In genomic region chr5:73056457-73056856, GRCm38 (mm10) we compare ENCODE assay signal across 12 mouse cellular contexts. TPM values are rescaled to one million over a fixed set of nuclear protein-coding genes. Genes with fewer than 3 reads are reported as not detected.
DNase-seq lines count a peak whose midpoint lies in the region; ATAC-seq and TF ChIP-seq lines count a peak whose summit lies in the region.
"Had no signal": no experiment of that assay in that cellular context is flagged by ENCODE, and none has a peak within 500 bp of the region (broad histone marks: within the 10 kb centered on the region; RNA-seq: fewer than 3 reads in every experiment).

No protein-coding gene starts in this region.

- TF ChIP-seq CTCF in lung, adult 2 months (IDR thresholded peaks at IDR 0.05; ENCODE audit: insufficient read depth, low read length), result peak; percentile 44

- WGBS in lung, adult 2 months, result 89% methylated on average over 6 of the region's 6 CpGs

- no peak overlapping the region for H3K4me3 ChIP-seq in lung, adult 2 months (replicated peaks; ENCODE audit: extremely low read depth, low read depth, low read length)
- H3K4me3 ChIP-seq: liver, embryonic 15.5 days; midbrain, embryonic 15.5 days had no signal

- peak; percentile 64 for ATAC-seq in megakaryocyte progenitor cell, adult 5-6 weeks (replicated peaks; ENCODE audit: poor library complexity)
- ATAC-seq: forebrain, embryonic 14.5 days; midbrain, embryonic 15.5 days had no signal

- TF ChIP-seq POLR2A in lung, adult 2 months (IDR thresholded peaks at IDR 0.05; ENCODE audit: borderline replicate concordance, extremely low read depth, low read depth, low read length), result no peak

- DNase-seq in heart, adult 11 months, result peak; percentile 78
- no peak for DNase-seq in heart, adult 18-20 months
- no peak for DNase-seq in lung, adult 2 months
- DNase-seq in lung, postnatal 4 days, result no peak
- peak; percentile 28 for DNase-seq in ES-CJ7 (ENCODE audit: low read depth, low spot score)
- DNase-seq in left cerebral cortex, adult 11 months (ENCODE audit: low spot score), result no peak
- DNase-seq in cerebellum, adult 9-10 months, result no peak

- H3K4me1 ChIP-seq in lung, adult 2 months (ENCODE audit: control insufficient read depth, insufficient read depth, low read length), result no peaks in the 10 kb centered on the region
- H3K4me1 ChIP-seq: liver, embryonic 15.5 days had no signal

RNA-seq across cellular contexts. Expression of gene Slc10a4, which starts 49.8 kb away (rescaled TPM):
- not detected for total RNA-seq in heart, adult 18-20 months (2021)
- 0.12 and 0.17 TPM in 2 replicates for polyA plus RNA-seq in lung, adult 2 months (2012; rRNA removed)
- total RNA-seq in megakaryocyte progenitor cell, adult 5-6 weeks (2015), result not detected in 2 replicates
- not detected in 2 replicates for total RNA-seq in megakaryocyte progenitor cell, adult 5-6 weeks (2017)
- total RNA-seq: heart, postnatal 10 days had no signal

Comparison
In these comparisons a context has a peak if more than half of its experiments do, and no peak if none do; other contexts are left out.
1. DNase-seq: peak in heart, adult 11 months (single experiment) and ES-CJ7 (single experiment); none in heart, adult 18-20 months (0 of 2), lung, adult 2 months (single experiment), lung, postnatal 4 days (0 of 2), left cerebral cortex, adult 11 months (single experiment) and cerebellum, adult 9-10 months (single experiment).